ENCODE assay signal across 20 mouse cellular contexts in genomic region chr12:86398762-86399161, GRCm38 (mm10). TPM values are rescaled to one million over a fixed set of nuclear protein-coding genes. Genes with fewer than 3 reads are reported as not detected.
DNase-seq lines count a peak whose midpoint lies in the region; ATAC-seq and TF ChIP-seq lines count a peak whose summit lies in the region.
"Had no signal": no experiment of that assay in that cellular context is flagged by ENCODE, and none has a peak within 500 bp of the region (broad histone marks: within the 10 kb centered on the region; RNA-seq: fewer than 3 reads in every experiment).

No protein-coding gene starts in this region.

- no peak for ATAC-seq in liver, embryonic 11.5 days (replicated peaks; ENCODE audit: low FRiP score)
- ATAC-seq in heart, postnatal 0 days (ENCODE audit: insufficient read depth, low read depth), result peak; percentile 15; the same call in 1 of the 2 replicates
- ATAC-seq: forebrain, embryonic 13.5 days had no signal

- H3K9ac ChIP-seq in liver, embryonic 11.5 days (ENCODE audit: low read depth, low read length), result no peak overlapping the region
- no peak overlapping the region for H3K9ac ChIP-seq in heart, postnatal 0 days (replicated peaks; ENCODE audit: low read depth, low read length)
- H3K9ac ChIP-seq: forebrain, embryonic 13.5 days; lung, embryonic 15.5 days; neural tube, embryonic 15.5 days had no signal

- no peak overlapping the region for H3K27ac ChIP-seq in liver, embryonic 11.5 days (ENCODE audit: low read depth, low read length)
- H3K27ac ChIP-seq in heart, postnatal 0 days (ENCODE audit: low read depth), result no peak overlapping the region
- H3K27ac ChIP-seq: forebrain, embryonic 13.5 days; hindbrain, embryonic 10.5 days; lung, embryonic 15.5 days; neural tube, embryonic 15.5 days had no signal

- DNase-seq in adrenal gland, postnatal 10 days, result peak; percentile 25
- DNase-seq in adrenal gland, adult 18-20 months (ENCODE audit: low spot score in 2 of 2), result no peak
- DNase-seq in liver, result peak; percentile 5
- no peak for DNase-seq in liver, embryonic 11.5 days (ENCODE audit: low spot score)
- DNase-seq in heart, postnatal 0 days (ENCODE audit: low spot score), result peak; percentile 31
- no peak for DNase-seq in layer of hippocampus, postnatal 36 days
- DNase-seq in testis, postnatal 10 days (ENCODE audit: low spot score), result no peak
- DNase-seq: B cell, adult 2 months; cerebellum, adult 9-10 months; kidney, adult 9 months; spleen, adult 18-20 months; thymus, postnatal 25 days had no signal

- no peaks in the 10 kb centered on the region for H3K4me1 ChIP-seq in liver, embryonic 11.5 days (replicated peaks; ENCODE audit: control insufficient read depth, insufficient read depth, low read length)
- peaks cover 63% of the 10 kb centered on the region for H3K4me1 ChIP-seq in E14TG2a.4 (replicated peaks; ENCODE audit: low read depth, low read length)
- peaks cover 11% of the 10 kb centered on the region; the same call in 1 of the 2 replicates for H3K4me1 ChIP-seq in heart, postnatal 0 days (ENCODE audit: control insufficient read depth, insufficient read depth)

- no peak overlapping the region for H3K4me3 ChIP-seq in liver, embryonic 11.5 days (ENCODE audit: low read depth, low read length)
- H3K4me3 ChIP-seq in E14TG2a.4 (replicated peaks; ENCODE audit: low read length), result 0 out of 2 replicates have a peak overlapping the region, but pooled peaks have one; percentile 35
- H3K4me3 ChIP-seq in heart, postnatal 0 days (ENCODE audit: low read depth, low read length), result no peak overlapping the region
- H3K4me3 ChIP-seq: forebrain, embryonic 13.5 days; hindbrain, embryonic 10.5 days; lung, embryonic 15.5 days; neural tube, embryonic 15.5 days had no signal

- no peak overlapping the region for H3K4me2 ChIP-seq in liver, embryonic 11.5 days
- H3K4me2 ChIP-seq in heart, postnatal 0 days (ENCODE audit: low read depth, low read length), result no peak overlapping the region
- H3K4me2 ChIP-seq: forebrain, embryonic 13.5 days; lung, embryonic 15.5 days; neural tube, embryonic 15.5 days had no signal

- WGBS in liver, embryonic 11.5 days, result 15% methylated on average over 8 of the region's 8 CpGs
- WGBS in heart, postnatal 0 days, result 10% methylated on average over 8 of the region's 8 CpGs

- no peaks in the 10 kb centered on the region for H3K9me3 ChIP-seq in liver, embryonic 11.5 days (ENCODE audit: control insufficient read depth, low read length)
- no peaks in the 10 kb centered on the region for H3K9me3 ChIP-seq in E14TG2a.4 (ENCODE audit: low read length)
- H3K9me3 ChIP-seq in heart, postnatal 0 days (replicated peaks; ENCODE audit: control insufficient read depth, low read length), result no peaks in the 10 kb centered on the region; the same call in 1 of the 2 replicates
- H3K9me3 ChIP-seq: forebrain, embryonic 13.5 days; hindbrain, embryonic 10.5 days; lung, embryonic 15.5 days; neural tube, embryonic 15.5 days had no signal

- TF ChIP-seq CTCF in E14TG2a.4 (conservative IDR thresholded peaks at IDR 0.05; ENCODE audit: low read length), result no peak
- TF ChIP-seq CTCF in heart, postnatal 0 days (IDR thresholded peaks at IDR 0.05; ENCODE audit: low read depth), result no peak

- peaks cover 11% of the 10 kb centered on the region; the same call in 1 of the 2 replicates for H3K27me3 ChIP-seq in liver, embryonic 11.5 days (replicated peaks; ENCODE audit: control insufficient read depth, insufficient read depth, low read length)
- peaks cover 64% of the 10 kb centered on the region for H3K27me3 ChIP-seq in E14TG2a.4 (ENCODE audit: insufficient read depth, low read length)
- 0 out of 2 replicates have a peak, but pooled peaks cover 5% of the 10 kb centered on the region for H3K27me3 ChIP-seq in heart, postnatal 0 days (ENCODE audit: control insufficient read depth, insufficient read depth, low read length)
- H3K27me3 ChIP-seq: lung, embryonic 15.5 days had no signal

- no peak for TF ChIP-seq EP300 in heart, postnatal 0 days (IDR thresholded peaks at IDR 0.05; ENCODE audit: low read depth)

- H3K36me3 ChIP-seq in liver, embryonic 11.5 days (ENCODE audit: control insufficient read depth, insufficient read depth, low read length), result no peaks in the 10 kb centered on the region
- H3K36me3 ChIP-seq in E14TG2a.4 (ENCODE audit: insufficient read depth, low read length), result no peaks in the 10 kb centered on the region
- H3K36me3 ChIP-seq in heart, postnatal 0 days (replicated peaks; ENCODE audit: control insufficient read depth, insufficient read depth, low read length), result no peaks in the 10 kb centered on the region
- H3K36me3 ChIP-seq: hindbrain, embryonic 10.5 days; lung, embryonic 15.5 days; neural tube, embryonic 15.5 days had no signal

RNA-seq across cellular contexts. Expression of gene Esrrb, which starts 37.8 kb away (rescaled TPM):
- 1 to 10 TPM in 1 of 2 experiments, under 1 TPM in 1; 0.33 to 1.0 TPM for total RNA-seq in adrenal gland, postnatal 10 days (2021)
- under 1 TPM; 0.27 to 0.67 TPM for total RNA-seq in adrenal gland, adult 18-20 months (2021)
- 0.04 TPM in 1 of 2 replicates, not detected in the other for polyA plus RNA-seq in liver, embryonic 11.5 days (2014; fragmentation: Nextera tagmentation; extraction: Ambion mirVana)
- 10.7 and 11.8 TPM in 2 replicates for total RNA-seq in heart, postnatal 0 days (2014; rRNA removed; ENCODE audit: low replicate concordance)
- polyA plus RNA-seq in heart, postnatal 0 days (2015; fragmentation: Nextera tagmentation; extraction: Ambion mirVana), result 1.9 and 3.5 TPM in 2 replicates
- total RNA-seq in layer of hippocampus, postnatal 36 days (2021), result 1 to 10 TPM; 1.3 to 1.6 TPM
- total RNA-seq: granulocyte monocyte progenitor cell, adult 5-6 weeks; megakaryocyte progenitor cell, adult 5-6 weeks; monocyte, adult 5-6 weeks had no signal

Comparison
In these comparisons a context has a peak if more than half of its experiments do, and no peak if none do; other contexts are left out.
1. DNase-seq: peak in adrenal gland, postnatal 10 days (single experiment), liver (single experiment) and heart, postnatal 0 days (single experiment); none in adrenal gland, adult 18-20 months (0 of 2), liver, embryonic 11.5 days (single experiment), layer of hippocampus, postnatal 36 days (0 of 2) and testis, postnatal 10 days (single experiment).